Mouse (Mus musculus): ENCODE results near the gene Slc25a44.
"Not testable (repeated sequence)": the region's sequence is repeated elsewhere in the genome, so short reads cannot be mapped to it uniquely, and the experiment has no call there.

Gene Slc25a44

GRCm38 (mm10) chr3:88372643-88373042 lies 52.3 kb downstream of the Slc25a44 start, which contains the start of gene Bglap3:
TSS of gene Bglap3 (minus strand) at chr3:88372743.
- in situ Hi-C loops (cut with MboI, MseI): not testable (repeated sequence)

- in situ Hi-C loops (cut with MboI, MseI): loop anchor here (10.0 kb wide), 1 partner anchor 1366 kb away; no protein-coding TSS in a partner anchor
These were observed 56.4 kb downstream of the Slc25a44 start for GRCm38 (mm10) chr3:88368511-88368910.

DNA sequence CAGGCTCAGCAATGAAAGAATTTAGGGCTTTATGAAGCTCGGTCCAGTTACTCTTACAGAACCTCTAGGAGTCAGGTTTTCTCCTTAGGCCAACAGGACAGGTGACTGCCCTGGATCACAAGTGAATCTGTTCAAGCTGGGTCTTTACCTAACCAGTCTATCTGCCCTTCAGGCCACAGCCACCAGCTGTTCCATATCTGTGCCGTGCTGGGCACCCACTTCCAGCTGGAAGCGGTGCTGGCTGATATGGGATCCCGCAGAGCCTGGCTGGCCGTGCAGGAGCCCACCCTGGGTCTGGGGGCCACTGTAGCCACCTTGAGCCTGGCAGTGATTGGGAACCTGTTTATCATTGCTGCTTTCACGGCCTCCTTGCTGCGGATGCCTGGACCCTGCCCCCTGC lies 57.4 kb downstream of the Slc25a44 start:
- in situ Hi-C loops (cut with MboI, MseI): loop anchor here (10.0 kb wide), 1 partner anchor 1367 kb away; no protein-coding TSS in a partner anchor

GRCm38 (mm10) chr3:88366830-88367428 lies 58.0 kb downstream of the Slc25a44 start:
- in situ Hi-C loops (cut with MboI, MseI): loop anchor here (10.0 kb wide), 1 partner anchor 1368 kb away; no protein-coding TSS in a partner anchor

DNA sequence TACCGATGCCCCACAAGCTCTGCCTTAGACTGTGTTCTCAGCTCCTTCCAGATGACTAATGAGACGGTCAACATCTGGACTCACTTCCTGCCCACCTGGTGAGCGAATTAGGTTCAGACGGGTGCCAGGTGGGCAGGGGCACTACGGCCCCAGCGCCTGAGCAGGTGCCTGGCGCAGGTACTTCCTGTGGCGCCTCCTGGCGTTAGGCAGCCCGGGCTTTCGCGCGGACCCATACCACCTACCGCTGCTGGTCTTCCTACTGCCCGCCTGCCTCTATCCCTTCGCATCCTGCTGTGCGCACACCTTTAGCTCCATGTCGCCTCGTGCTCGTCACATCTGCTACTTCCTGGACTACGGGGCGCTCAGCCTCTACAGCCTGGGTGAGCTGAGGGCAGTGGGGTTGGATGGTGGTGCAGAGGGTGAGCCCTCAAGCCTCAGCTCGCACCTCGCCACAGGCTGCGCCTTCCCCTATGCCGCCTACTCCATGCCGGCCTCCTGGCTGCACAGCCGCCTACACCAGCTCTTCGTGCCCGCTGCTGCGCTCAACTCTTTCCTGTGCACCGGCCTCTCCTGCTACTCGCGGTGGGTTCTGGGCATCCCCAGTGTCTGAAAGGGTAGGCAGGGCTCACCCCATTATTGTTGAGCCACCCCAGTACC lies 59.1 kb downstream of the Slc25a44 start:
- in situ Hi-C loops (cut with MboI, MseI): loop anchor here (10.0 kb wide), 1 partner anchor 1369 kb away; no protein-coding TSS in a partner anchor

GRCm38 (mm10) chr3:88364337-88364736 lies 60.6 kb downstream of the Slc25a44 start, which contains the start of gene Paqr6:
TSS of gene Paqr6 (plus strand) at chr3:88364584.
- in situ Hi-C loops (cut with MboI, MseI): loop anchor here (10.0 kb wide), 1 partner anchor 1370 kb away; no protein-coding TSS in a partner anchor

- in situ Hi-C loops (cut with MboI, MseI): loop anchor here (10.0 kb wide), 1 partner anchor 1371 kb away; no protein-coding TSS in a partner anchor
These were observed 61.2 kb downstream of the Slc25a44 start for GRCm38 (mm10) chr3:88363700-88364099.

GRCm38 (mm10) chr3:88361612-88362313 lies 63.2 kb downstream of the Slc25a44 start:
- in situ Hi-C loops (cut with MboI, MseI): loop anchor here (10.0 kb wide), 1 partner anchor 1373 kb away; no protein-coding TSS in a partner anchor

DNA sequence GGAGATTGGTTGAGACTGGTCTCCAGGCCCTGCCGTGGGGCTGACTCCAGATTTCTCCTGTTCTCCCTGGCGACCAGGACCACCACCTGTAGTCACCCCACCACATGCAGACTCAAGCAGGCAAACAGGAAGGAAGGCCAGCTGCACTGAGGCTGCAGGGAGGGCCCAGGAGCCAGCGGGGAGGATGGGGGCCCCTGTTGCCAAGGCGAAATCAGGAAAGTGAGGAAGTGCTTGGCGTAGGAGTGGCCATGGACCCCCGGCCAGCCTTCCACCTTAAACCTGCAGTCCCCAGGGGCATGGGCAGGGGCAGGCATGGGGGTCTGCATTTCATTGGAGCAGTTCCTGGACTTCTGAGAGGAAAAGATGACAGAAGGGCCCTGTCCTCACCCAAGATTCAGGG lies 63.8 kb downstream of the Slc25a44 start:
- in situ Hi-C loops (cut with MboI, MseI): loop anchor here (10.0 kb wide), 1 partner anchor 1374 kb away; no protein-coding TSS in a partner anchor

All from regulatory T cell (primary cell).